Mouse (Mus musculus): ENCODE data around the gene Mta3. TPM values are rescaled to one million over a fixed set of nuclear protein-coding genes. Genes with fewer than 3 reads are reported as not detected.

Gene Mta3
- polyA plus RNA-seq, 1 experiment: 12.9 TPM

DNA sequence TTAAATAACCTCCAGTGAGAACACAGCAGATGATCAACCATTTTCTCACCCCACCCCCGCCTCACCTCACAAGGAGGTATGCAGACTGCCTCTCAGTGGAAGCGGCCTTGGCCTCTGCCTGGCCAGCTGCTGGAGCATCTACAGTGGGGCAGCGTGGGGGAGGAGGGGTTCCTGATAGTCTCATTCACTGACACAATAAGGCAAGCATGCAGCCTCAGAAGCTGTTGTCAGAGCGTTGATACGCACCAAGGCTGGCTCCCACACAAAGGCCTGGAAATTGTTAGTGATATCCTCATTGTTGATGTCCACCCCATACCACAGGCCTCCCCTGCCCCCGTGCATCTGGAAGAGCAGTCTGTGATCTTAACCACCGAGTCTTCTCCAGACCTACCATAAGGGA is 137.8 kb downstream of the Mta3 start:
- Histone ChIP-seq H3K4me1 (ENCODE audit: control insufficient read depth) (peaks cover 7% of the 10 kb centered on the region), H3K4me3 (replicated peaks) (no peak overlapping the region), H3K27me3 (ENCODE audit: control insufficient read depth) (0 out of 2 replicates have a peak, but pooled peaks cover 2% of the 10 kb centered on the region), H3K36me3 (ENCODE audit: control insufficient read depth) (no peaks in the 10 kb centered on the region; the same call in 1 of the 2 replicates), H3K9me3 (ENCODE audit: control insufficient read depth, low read length) (no peaks in the 10 kb centered on the region)
- no peak for TF ChIP-seq GATA1 (IDR thresholded peaks at IDR 0.05; ENCODE audit: low read length)
- no peak for TF ChIP-seq TAL1 (IDR thresholded peaks at IDR 0.05; ENCODE audit: low read length)

DNA sequence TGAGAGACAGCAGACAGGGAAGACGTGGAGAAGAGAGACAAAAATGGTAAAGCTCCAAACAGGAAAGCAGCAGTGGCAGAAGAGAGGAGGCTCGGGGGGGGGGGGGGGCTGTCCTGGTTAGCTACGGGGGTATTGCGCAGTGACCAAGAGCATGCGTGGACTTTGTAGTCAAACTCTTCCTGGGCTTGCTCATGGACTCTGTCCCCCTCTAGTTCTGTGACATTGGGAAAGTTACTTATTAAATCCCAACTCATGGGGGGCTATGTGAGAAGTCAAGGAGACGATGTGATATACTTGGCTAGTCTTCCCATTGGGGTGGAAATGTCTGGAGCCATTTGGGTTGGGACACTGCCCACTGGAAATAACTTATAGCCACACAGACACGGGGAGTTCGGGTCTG is 139.6 kb downstream of the Mta3 start:
- Histone ChIP-seq H3K9me3 (ENCODE audit: control insufficient read depth, low read length) (no peaks in the 10 kb centered on the region), H3K27me3 (ENCODE audit: control insufficient read depth) (no peaks in the 10 kb centered on the region), H3K4me1 (ENCODE audit: control insufficient read depth) (peaks cover 16% of the 10 kb centered on the region), H3K36me3 (ENCODE audit: control insufficient read depth) (no peaks in the 10 kb centered on the region; the same call in 1 of the 2 replicates), H3K4me3 (replicated peaks) (no peak overlapping the region)
- TF ChIP-seq GATA1 (IDR thresholded peaks at IDR 0.05; ENCODE audit: low read length) (no peak), TAL1 (IDR thresholded peaks at IDR 0.05; ENCODE audit: low read length) (no peak)

DNA sequence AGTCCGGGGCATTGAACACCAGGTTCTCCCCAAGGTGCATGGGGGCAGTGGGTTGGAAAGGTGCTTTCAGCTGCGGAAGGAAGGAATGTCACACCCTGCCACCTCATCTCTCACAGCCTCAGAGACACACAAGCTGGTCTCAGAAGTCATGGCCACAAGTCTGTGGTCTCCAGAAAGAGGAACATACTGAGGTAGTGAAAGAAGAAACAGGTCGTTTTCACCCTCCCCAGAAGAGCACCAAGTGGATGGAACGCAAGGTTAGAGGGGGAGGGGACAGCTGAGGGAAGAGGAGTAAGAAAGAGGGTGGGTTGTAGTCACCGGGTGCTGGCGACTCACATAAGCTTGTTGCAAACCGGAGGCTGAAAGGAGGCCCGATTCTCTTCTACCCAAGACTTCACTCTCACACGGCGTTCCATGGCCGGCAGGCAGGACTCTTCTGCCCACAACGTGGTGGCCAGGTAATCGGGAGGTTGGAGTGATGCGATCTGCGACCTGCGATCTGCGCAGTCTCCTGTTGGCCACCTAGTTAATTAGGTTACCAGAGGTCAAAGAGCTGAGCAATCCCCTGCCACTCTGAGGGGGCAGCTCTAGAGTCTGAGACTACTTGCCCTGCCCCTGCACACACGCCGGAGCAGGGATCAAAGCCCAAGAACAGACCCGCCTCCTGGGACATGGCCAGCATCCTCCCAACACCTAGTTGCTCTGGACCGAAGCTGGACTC is 140.5 kb downstream of the Mta3 start:
- no peak for TF ChIP-seq GATA1 (IDR thresholded peaks at IDR 0.05; ENCODE audit: low read length)
- no peak for TF ChIP-seq TAL1 (IDR thresholded peaks at IDR 0.05; ENCODE audit: low read length)
- peak overlapping the region; percentile 25 for H3K4me3 ChIP-seq (replicated peaks)
- H3K36me3 ChIP-seq (ENCODE audit: control insufficient read depth): no peaks in the 10 kb centered on the region; the same call in 1 of the 2 replicates
- H3K9me3 ChIP-seq (ENCODE audit: control insufficient read depth, low read length): no peaks in the 10 kb centered on the region
- no peaks in the 10 kb centered on the region for H3K27me3 ChIP-seq (ENCODE audit: control insufficient read depth)
- peaks cover 17% of the 10 kb centered on the region for H3K4me1 ChIP-seq (ENCODE audit: control insufficient read depth)

DNA sequence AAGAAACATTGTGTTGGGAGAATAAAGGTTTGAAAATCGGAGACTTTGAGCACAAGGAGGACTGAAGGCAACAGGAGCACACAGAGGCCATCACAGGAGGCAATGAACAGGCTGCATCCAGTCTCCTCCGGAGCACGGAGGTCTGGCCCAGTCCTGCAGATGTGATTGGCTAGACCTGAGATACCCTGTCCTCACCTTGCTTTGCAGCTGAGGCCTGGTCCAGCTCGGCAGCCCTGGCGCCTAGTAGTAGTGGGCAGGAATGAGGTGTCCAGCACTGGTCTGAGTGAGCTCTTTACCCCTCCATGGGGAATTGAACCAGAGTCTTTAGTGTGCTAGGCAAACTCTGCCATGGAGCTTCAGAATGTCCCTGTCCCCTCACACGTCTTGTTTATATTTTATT is 141.1 kb downstream of the Mta3 start:
- Histone ChIP-seq H3K4me1 (ENCODE audit: control insufficient read depth) (peaks cover 17% of the 10 kb centered on the region), H3K36me3 (ENCODE audit: control insufficient read depth) (no peaks in the 10 kb centered on the region; the same call in 1 of the 2 replicates), H3K27me3 (ENCODE audit: control insufficient read depth) (no peaks in the 10 kb centered on the region), H3K9me3 (ENCODE audit: control insufficient read depth, low read length) (no peaks in the 10 kb centered on the region), H3K4me3 (replicated peaks) (no peak overlapping the region)
- TF ChIP-seq GATA1 (IDR thresholded peaks at IDR 0.05; ENCODE audit: low read length) (no peak), TAL1 (IDR thresholded peaks at IDR 0.05; ENCODE audit: low read length) (no peak)

DNA sequence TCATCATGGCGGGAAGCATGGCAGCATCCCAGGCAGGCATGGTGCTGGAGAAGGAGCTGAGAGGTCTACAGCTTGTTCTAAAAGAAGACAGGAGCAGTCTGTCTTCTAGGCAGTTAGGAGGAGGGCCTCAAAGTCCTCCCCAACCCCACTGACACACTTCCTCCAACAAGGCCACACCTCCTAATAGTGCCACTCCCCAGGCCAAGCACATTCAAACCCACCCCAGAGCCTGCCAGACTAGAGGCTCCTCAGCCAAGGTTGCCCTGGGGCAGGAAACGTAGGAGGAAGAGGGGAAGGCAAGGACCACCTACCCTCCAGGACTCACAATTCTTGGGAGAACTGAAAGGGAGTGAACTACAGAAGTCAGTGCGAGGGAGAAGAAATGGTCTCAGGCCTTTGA is 141.9 kb downstream of the Mta3 start, which contains the start of gene Haao:
Gene Haao (minus strand): TSS at position 149 of the 400 bp plus-strand sequence.
- Histone ChIP-seq H3K27me3 (ENCODE audit: control insufficient read depth) (no peaks in the 10 kb centered on the region), H3K4me1 (ENCODE audit: control insufficient read depth) (peaks cover 17% of the 10 kb centered on the region), H3K4me3 (replicated peaks) (no peak within 1 kb of the TSS), H3K9me3 (ENCODE audit: control insufficient read depth, low read length) (no peaks in the 10 kb centered on the region), H3K36me3 (ENCODE audit: control insufficient read depth) (no peaks in the 10 kb centered on the region; the same call in 1 of the 2 replicates)
- no peak for TF ChIP-seq GATA1 (IDR thresholded peaks at IDR 0.05; ENCODE audit: low read length)
- no peak for TF ChIP-seq TAL1 (IDR thresholded peaks at IDR 0.05; ENCODE audit: low read length)

DNA sequence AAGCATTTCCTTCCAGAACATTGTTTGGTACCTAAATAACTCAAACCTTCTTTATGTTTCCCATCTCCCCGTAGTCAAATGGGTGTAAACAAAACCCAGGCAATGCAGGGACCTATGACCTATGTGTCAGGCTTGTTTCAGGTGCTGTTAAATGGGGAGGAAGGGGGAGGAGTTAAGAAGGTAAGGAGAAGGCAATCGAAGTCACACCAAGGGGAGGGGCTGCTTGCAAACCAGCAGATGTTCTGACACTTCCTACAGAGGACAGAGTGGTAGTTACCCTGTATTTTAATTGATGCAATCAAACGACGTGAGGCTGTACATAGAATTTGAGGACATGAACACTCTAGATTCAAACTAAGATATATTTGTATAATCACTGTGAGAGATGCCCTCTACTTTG is 142.5 kb downstream of the Mta3 start:
- Histone ChIP-seq H3K9me3 (ENCODE audit: control insufficient read depth, low read length) (no peaks in the 10 kb centered on the region), H3K27me3 (ENCODE audit: control insufficient read depth) (no peaks in the 10 kb centered on the region), H3K36me3 (ENCODE audit: control insufficient read depth) (no peaks in the 10 kb centered on the region), H3K4me1 (ENCODE audit: control insufficient read depth) (peaks cover 17% of the 10 kb centered on the region), H3K4me3 (replicated peaks) (no peak overlapping the region)
- TF ChIP-seq GATA1 (IDR thresholded peaks at IDR 0.05; ENCODE audit: low read length): no peak
- no peak for TF ChIP-seq TAL1 (IDR thresholded peaks at IDR 0.05; ENCODE audit: low read length)

DNA sequence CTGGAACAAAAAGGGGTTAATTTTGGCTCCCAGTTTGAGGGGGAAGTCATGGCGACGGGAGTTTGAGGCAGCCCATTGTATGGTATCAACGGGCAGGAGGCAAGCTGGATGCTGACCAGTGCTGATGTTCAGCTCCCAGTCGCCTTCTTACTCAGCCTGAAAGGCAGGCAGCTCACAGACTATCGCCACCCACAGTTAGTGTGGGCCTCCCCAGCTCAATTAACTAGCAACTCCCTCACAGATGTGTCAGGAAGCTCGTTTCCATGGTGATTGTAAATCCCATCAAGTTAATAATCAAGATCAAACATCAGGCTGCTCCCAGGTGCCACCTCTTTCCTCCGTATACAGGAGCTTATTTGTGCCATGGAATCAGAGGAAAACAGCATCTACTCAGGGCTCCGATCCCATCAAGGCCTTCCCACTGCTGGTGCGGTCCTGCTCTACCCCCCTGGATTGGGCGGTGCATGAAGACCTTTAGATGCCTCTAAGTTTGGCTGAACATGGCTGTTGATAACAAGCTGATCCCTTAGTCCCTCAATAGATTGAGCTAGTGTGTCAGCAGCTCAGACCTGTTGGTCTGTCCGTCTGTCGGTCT is 143.2 kb downstream of the Mta3 start:
- H3K27me3 ChIP-seq (ENCODE audit: control insufficient read depth): no peaks in the 10 kb centered on the region
- TF ChIP-seq GATA1 (IDR thresholded peaks at IDR 0.05; ENCODE audit: low read length): no peak
- TF ChIP-seq TAL1 (IDR thresholded peaks at IDR 0.05; ENCODE audit: low read length): no peak

DNA sequence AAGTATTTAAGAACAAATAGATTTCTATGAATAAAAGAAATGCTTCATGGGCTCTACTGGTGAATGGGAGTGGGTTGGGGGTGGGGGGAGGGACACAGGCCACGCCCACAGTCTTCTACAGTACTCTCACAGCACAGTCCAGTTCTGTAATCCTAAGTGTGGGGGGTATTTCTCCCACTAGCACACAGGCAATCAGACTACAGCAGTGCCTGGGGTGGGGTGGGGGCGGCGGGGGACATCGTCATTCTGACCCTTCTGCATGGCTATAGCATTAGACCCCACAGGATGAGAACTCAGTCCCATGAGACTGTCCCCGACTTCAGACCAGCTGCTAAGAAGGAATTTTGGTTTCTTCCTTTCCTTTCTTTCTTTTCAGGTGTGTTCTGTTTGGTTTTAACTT is 143.8 kb downstream of the Mta3 start:
- H3K36me3 ChIP-seq (ENCODE audit: control insufficient read depth): no peaks in the 10 kb centered on the region
- no peaks in the 10 kb centered on the region for H3K27me3 ChIP-seq (ENCODE audit: control insufficient read depth)
- TF ChIP-seq TAL1 (IDR thresholded peaks at IDR 0.05; ENCODE audit: low read length): no peak
- peaks cover 27% of the 10 kb centered on the region for H3K4me1 ChIP-seq (ENCODE audit: control insufficient read depth)
- H3K4me3 ChIP-seq (replicated peaks): no peak overlapping the region
- H3K9me3 ChIP-seq (ENCODE audit: control insufficient read depth, low read length): no peaks in the 10 kb centered on the region

More for the DNA sequence above, 143.2 kb downstream of the Mta3 start:
- no peak overlapping the region for H3K4me3 ChIP-seq (replicated peaks)
- H3K4me1 ChIP-seq (ENCODE audit: control insufficient read depth): peaks cover 22% of the 10 kb centered on the region
- no peaks in the 10 kb centered on the region for H3K9me3 ChIP-seq (ENCODE audit: control insufficient read depth, low read length)
- H3K36me3 ChIP-seq (ENCODE audit: control insufficient read depth): no peaks in the 10 kb centered on the region

DNA sequence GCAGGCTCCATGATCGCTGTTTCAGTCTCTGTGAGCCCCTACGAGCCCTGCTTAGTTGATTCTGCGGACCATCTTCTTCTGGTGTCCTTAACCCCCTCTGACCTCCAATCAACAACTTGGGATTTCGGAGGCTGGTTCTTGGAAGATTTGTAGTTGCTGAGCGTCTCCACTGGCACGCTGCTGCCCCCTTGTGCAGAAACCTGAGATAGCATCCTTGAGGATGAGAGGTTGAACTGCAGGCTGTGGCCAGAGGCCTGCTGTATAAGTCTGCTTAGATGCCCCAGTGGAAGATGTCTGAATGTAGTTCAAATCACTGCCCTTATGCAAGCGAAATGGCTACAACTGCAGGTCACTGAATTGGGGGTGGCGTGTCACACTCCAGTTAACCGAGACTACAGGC is 144.5 kb downstream of the Mta3 start:
- no peaks in the 10 kb centered on the region for H3K36me3 ChIP-seq (ENCODE audit: control insufficient read depth)
- no peaks in the 10 kb centered on the region for H3K9me3 ChIP-seq (ENCODE audit: control insufficient read depth, low read length)
- H3K4me3 ChIP-seq (replicated peaks): no peak overlapping the region
- H3K4me1 ChIP-seq (ENCODE audit: control insufficient read depth): peaks cover 34% of the 10 kb centered on the region
- TF ChIP-seq GATA1 (IDR thresholded peaks at IDR 0.05; ENCODE audit: low read length) (no peak), TAL1 (IDR thresholded peaks at IDR 0.05; ENCODE audit: low read length) (no peak)
- no peaks in the 10 kb centered on the region for H3K27me3 ChIP-seq (ENCODE audit: control insufficient read depth)
